Mouse (Mus musculus): ENCODE measurements around the gene U2af2. TPM values are rescaled to one million over a fixed set of nuclear protein-coding genes. Genes with fewer than 3 reads are reported as not detected.
A peak's percentile ranks its signal among the peaks of the same experiment; 100 is the strongest.

U2af2 gene
- polyA plus RNA-seq, 1 experiment from 2014 or later = 125 TPM

DNA sequence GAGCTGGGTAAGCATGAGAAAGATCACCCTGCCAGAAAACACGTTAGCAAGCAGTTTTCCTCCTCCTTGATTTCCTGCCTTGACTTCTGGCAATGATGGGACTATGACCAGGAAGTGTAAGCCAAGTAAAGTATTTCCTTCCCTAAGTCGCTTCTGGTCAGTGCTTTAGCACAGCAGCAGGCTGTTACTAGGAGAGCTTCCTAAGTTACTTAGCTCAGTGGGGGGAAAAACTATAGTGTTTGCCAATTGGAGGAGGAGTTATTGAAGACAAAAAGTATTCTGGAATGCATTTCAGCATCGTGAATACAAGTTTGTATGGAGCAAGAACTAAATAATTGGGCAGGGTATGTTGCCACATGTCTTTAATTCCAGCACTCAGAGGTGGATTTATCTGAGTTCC, 50.8 kb downstream of the U2af2 start:
- WGBS = 45% methylated on average over 3 of the region's 3 CpGs
- no peaks in the 10 kb centered on the region for H3K36me3 ChIP-seq (ENCODE audit: control insufficient read depth, insufficient read depth)
- H3K27ac ChIP-seq (ENCODE audit: low read length) = no peak overlapping the region
- H3K4me1 ChIP-seq (replicated peaks; ENCODE audit: control insufficient read depth, insufficient read depth, low read length) = no peaks in the 10 kb centered on the region
- H3K9me3 ChIP-seq (ENCODE audit: control insufficient read depth, low read length) = peaks cover 3% of the 10 kb centered on the region; the same call in 1 of the 2 replicates
- H3K4me2 ChIP-seq (ENCODE audit: low read length) = no peak overlapping the region
- no peaks in the 10 kb centered on the region for H3K27me3 ChIP-seq (replicated peaks; ENCODE audit: control insufficient read depth, insufficient read depth, low read length)
- H3K9ac ChIP-seq (replicated peaks; ENCODE audit: low read depth, low read length) = no peak overlapping the region
- no peak overlapping the region for H3K4me3 ChIP-seq (replicated peaks; ENCODE audit: low read length)
- no peak for ATAC-seq

- H3K9ac ChIP-seq (replicated peaks; ENCODE audit: low read depth, low read length) = no peak within 1 kb of the TSS
- ATAC-seq = no peak
- H3K27me3 ChIP-seq (replicated peaks; ENCODE audit: control insufficient read depth, insufficient read depth, low read length) = no peaks in the 10 kb centered on the region
- H3K4me2 ChIP-seq (ENCODE audit: low read length) = no peak within 1 kb of the TSS
- no peaks in the 10 kb centered on the region for H3K9me3 ChIP-seq (ENCODE audit: control insufficient read depth, low read length)
- 87% methylated on average over 3 of the region's 3 CpGs for WGBS
- H3K27ac ChIP-seq (ENCODE audit: low read length) = no peak within 1 kb of the TSS
- no peaks in the 10 kb centered on the region for H3K36me3 ChIP-seq (ENCODE audit: control insufficient read depth, insufficient read depth)
- no peaks in the 10 kb centered on the region for H3K4me1 ChIP-seq (replicated peaks; ENCODE audit: control insufficient read depth, insufficient read depth, low read length)
- H3K4me3 ChIP-seq (replicated peaks; ENCODE audit: low read length) = no peak within 1 kb of the TSS
Observed at GRCm38 (mm10) chr7:5116850-5117249, 54.9 kb downstream of the U2af2 start, which contains the start of gene Rfpl4. Gene Rfpl4 (minus strand): TSS chr7:5116950.

DNA sequence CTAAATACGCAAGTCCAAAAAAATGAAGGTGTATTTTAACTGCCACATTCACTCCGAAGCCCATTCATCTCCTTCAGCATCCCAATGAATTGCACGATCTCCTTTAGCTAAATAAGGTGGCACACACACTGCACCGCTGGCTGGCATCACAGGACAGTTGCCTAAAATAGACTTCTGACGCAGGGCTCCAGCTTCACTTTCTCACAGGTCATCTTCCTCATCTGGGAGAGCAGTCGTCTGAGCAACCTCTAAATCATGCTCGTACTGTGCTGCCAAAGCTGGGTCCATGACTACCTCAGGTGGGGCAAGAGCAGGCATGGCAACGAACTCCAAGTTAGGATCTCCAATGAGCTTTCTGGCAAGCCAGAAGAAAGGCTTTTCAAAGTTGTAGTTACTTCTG, 63.1 kb downstream of the U2af2 start:
- WGBS = 88% methylated on average over 8 of the region's 8 CpGs
- Histone ChIP-seq H3K27me3 (replicated peaks; ENCODE audit: control insufficient read depth, insufficient read depth, low read length) (no peaks in the 10 kb centered on the region), H3K4me2 (ENCODE audit: low read length) (no peak overlapping the region), H3K9me3 (ENCODE audit: control insufficient read depth, low read length) (no peaks in the 10 kb centered on the region), H3K36me3 (ENCODE audit: control insufficient read depth, insufficient read depth) (no peaks in the 10 kb centered on the region), H3K4me3 (replicated peaks; ENCODE audit: low read length) (no peak overlapping the region), H3K9ac (replicated peaks; ENCODE audit: low read depth, low read length) (no peak overlapping the region), H3K27ac (ENCODE audit: low read length) (no peak overlapping the region), H3K4me1 (replicated peaks; ENCODE audit: control insufficient read depth, insufficient read depth, low read length) (0 out of 2 replicates have a peak, but pooled peaks cover 3% of the 10 kb centered on the region)
- no peak for ATAC-seq

GRCm38 (mm10) chr7:5125549-5126406, 63.8 kb downstream of the U2af2 start, which contains the start of gene Rasl2-9:
Gene Rasl2-9 (minus strand): TSS chr7:5125950.
- Histone ChIP-seq H3K4me2 (ENCODE audit: low read length) (peak within 1 kb of the TSS; percentile 68), H3K27me3 (replicated peaks; ENCODE audit: control insufficient read depth, insufficient read depth, low read length) (no peaks in the 10 kb centered on the region), H3K27ac (ENCODE audit: low read length) (no peak within 1 kb of the TSS), H3K4me3 (replicated peaks; ENCODE audit: low read length) (peak within 1 kb of the TSS; percentile 44), H3K9ac (replicated peaks; ENCODE audit: low read depth, low read length) (peak within 1 kb of the TSS; percentile 59), H3K4me1 (replicated peaks; ENCODE audit: control insufficient read depth, insufficient read depth, low read length) (0 out of 2 replicates have a peak, but pooled peaks cover 3% of the 10 kb centered on the region), H3K9me3 (ENCODE audit: control insufficient read depth, low read length) (no peaks in the 10 kb centered on the region), H3K36me3 (ENCODE audit: control insufficient read depth, insufficient read depth) (no peaks in the 10 kb centered on the region)
- 17% methylated on average over 42 of the region's 42 CpGs for WGBS
- ATAC-seq = peak; percentile 85

Small RNA genes lying within 50 kb of the gene (microRNA-seq; reads per million reads assigned to microRNA genes)
- not detected for gene Gm26217

Other genes with a start within 250 kb of the U2af2 start
- 291 and 311 TPM in 2 replicates for gene Ube2s, start 249.6 kb upstream of the U2af2 start, polyA plus RNA-seq (2015; fragmentation: Nextera tagmentation; extraction: Ambion mirVana)
- 8.7 and 13.2 TPM in 2 replicates for gene Shisa7, start 217.4 kb upstream of the U2af2 start, polyA plus RNA-seq (2015; fragmentation: Nextera tagmentation; extraction: Ambion mirVana)
- 3.2 and 4.3 TPM in 2 replicates for gene Isoc2b, start 191.9 kb upstream of the U2af2 start, polyA plus RNA-seq (2015; fragmentation: Nextera tagmentation; extraction: Ambion mirVana)
- gene Isoc2a, start 185.0 kb upstream of the U2af2 start, polyA plus RNA-seq (2015; fragmentation: Nextera tagmentation; extraction: Ambion mirVana) = 0.52 and 0.92 TPM in 2 replicates
- 0.25 and 0.60 TPM in 2 replicates for gene Gm36210, start 155.6 kb upstream of the U2af2 start, polyA plus RNA-seq (2015; fragmentation: Nextera tagmentation; extraction: Ambion mirVana)
- gene Zfp628, start 146.9 kb upstream of the U2af2 start, polyA plus RNA-seq (2015; fragmentation: Nextera tagmentation; extraction: Ambion mirVana) = 3.4 and 3.9 TPM in 2 replicates
- 32.0 and 38.3 TPM in 2 replicates for gene Nat14, start 140.1 kb upstream of the U2af2 start, polyA plus RNA-seq (2015; fragmentation: Nextera tagmentation; extraction: Ambion mirVana)
- gene Ssc5d, start 136.4 kb upstream of the U2af2 start, polyA plus RNA-seq (2015; fragmentation: Nextera tagmentation; extraction: Ambion mirVana) = 0.34 and 0.39 TPM in 2 replicates
- not detected in 2 replicates for gene Sbk2, start 97.7 kb upstream of the U2af2 start, polyA plus RNA-seq (2015; fragmentation: Nextera tagmentation; extraction: Ambion mirVana)
- 0.84 and 0.91 TPM in 2 replicates for gene Sbk3, start 91.0 kb upstream of the U2af2 start, polyA plus RNA-seq (2015; fragmentation: Nextera tagmentation; extraction: Ambion mirVana)
- 58.4 and 62.2 TPM in 2 replicates for gene Zfp579, start 66.0 kb upstream of the U2af2 start, polyA plus RNA-seq (2015; fragmentation: Nextera tagmentation; extraction: Ambion mirVana)
- gene Zfp524, start 47.7 kb upstream of the U2af2 start, polyA plus RNA-seq (2015; fragmentation: Nextera tagmentation; extraction: Ambion mirVana) = 10.3 and 11.3 TPM in 2 replicates
- gene Fiz1, start 47.4 kb upstream of the U2af2 start, polyA plus RNA-seq (2015; fragmentation: Nextera tagmentation; extraction: Ambion mirVana) = 43.7 and 46.1 TPM in 2 replicates
- 0.91 TPM in 1 of 2 replicates, not detected in the other for gene Gm44973, start 46.6 kb upstream of the U2af2 start, polyA plus RNA-seq (2015; fragmentation: Nextera tagmentation; extraction: Ambion mirVana)
- 5.9 and 6.5 TPM in 2 replicates for gene Zfp865, start 41.8 kb upstream of the U2af2 start, polyA plus RNA-seq (2015; fragmentation: Nextera tagmentation; extraction: Ambion mirVana)
- gene Ccdc106, start 41.6 kb upstream of the U2af2 start, polyA plus RNA-seq (2015; fragmentation: Nextera tagmentation; extraction: Ambion mirVana) = 50.5 and 59.1 TPM in 2 replicates
- gene 4632433K11Rik, start 28.0 kb upstream of the U2af2 start, polyA plus RNA-seq (2015; fragmentation: Nextera tagmentation; extraction: Ambion mirVana) = not detected in 2 replicates
- 8.0 and 9.5 TPM in 2 replicates for gene Zfp784, start 23.7 kb upstream of the U2af2 start, polyA plus RNA-seq (2015; fragmentation: Nextera tagmentation; extraction: Ambion mirVana)
- gene Zfp580, start 10.6 kb upstream of the U2af2 start, polyA plus RNA-seq (2015; fragmentation: Nextera tagmentation; extraction: Ambion mirVana) = 52.7 and 62.4 TPM in 2 replicates
- gene Epn1, start 18.1 kb downstream of the U2af2 start, polyA plus RNA-seq (2015; fragmentation: Nextera tagmentation; extraction: Ambion mirVana) = 97.9 and 104 TPM in 2 replicates
- gene Rfpl4, start 54.8 kb downstream of the U2af2 start, polyA plus RNA-seq (2015; fragmentation: Nextera tagmentation; extraction: Ambion mirVana) = 0.14 TPM in 1 of 2 replicates, not detected in the other
- gene Rasl2-9, start 63.8 kb downstream of the U2af2 start, polyA plus RNA-seq (2015; fragmentation: Nextera tagmentation; extraction: Ambion mirVana) = 0.32 TPM in 1 of 2 replicates, not detected in the other
- not detected in 2 replicates for gene Vmn1r55, start 87.5 kb downstream of the U2af2 start, polyA plus RNA-seq (2015; fragmentation: Nextera tagmentation; extraction: Ambion mirVana)
- not detected in 2 replicates for gene Vmn1r56, start 134.6 kb downstream of the U2af2 start, polyA plus RNA-seq (2015; fragmentation: Nextera tagmentation; extraction: Ambion mirVana)
- gene Vmn1r57, start 156.3 kb downstream of the U2af2 start, polyA plus RNA-seq (2015; fragmentation: Nextera tagmentation; extraction: Ambion mirVana) = not detected in 2 replicates